23 mouse cellular contexts compared by ENCODE assay signal in the genomic region with DNA sequence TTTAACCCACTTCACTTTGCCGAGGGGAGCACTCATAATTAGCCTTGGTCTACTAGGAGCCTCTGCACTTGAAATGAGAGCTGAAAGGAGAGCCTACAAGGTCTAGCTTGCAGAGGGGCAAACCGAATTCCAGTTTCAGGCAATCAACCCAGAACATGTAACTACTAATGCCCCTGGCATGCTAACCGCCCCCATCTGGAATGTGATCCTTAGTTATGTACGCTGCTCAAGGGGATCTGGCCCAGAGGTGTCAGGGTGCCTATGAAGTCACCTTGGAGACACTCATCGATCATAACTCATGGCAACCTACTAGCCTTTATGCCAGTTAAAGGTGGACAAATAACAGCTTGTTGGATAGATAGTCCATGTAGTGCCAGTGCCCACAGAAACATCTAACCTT.
"Had no signal": no experiment of that assay in that cellular context is flagged by ENCODE, and none has a peak within 500 bp of the region (broad histone marks: within the 10 kb centered on the region; RNA-seq: fewer than 3 reads in every experiment).

No protein-coding gene starts in this region.

- H3K4me3 ChIP-seq: gastrocnemius, adult 2 months; heart, embryonic 13.5 days; heart, embryonic 15.5 days; hindbrain, embryonic 13.5 days; hindbrain, embryonic 15.5 days; limb, embryonic 13.5 days; limb, embryonic 15.5 days; liver, embryonic 12.5 days had no signal

- DNase-seq: gastrocnemius, adult 2 months; gastrocnemius, postnatal 10 days; gastrocnemius, postnatal 25 days; heart, adult 18-20 months; heart, postnatal 14 days; heart, postnatal 36 days; kidney, adult 11 months; kidney, adult 8-10 months; kidney, postnatal 10 days; kidney, postnatal 36 days; layer of hippocampus, adult 9-11 months; layer of hippocampus, postnatal 36 days; lung, adult 18-20 months had no signal

- H3K27ac ChIP-seq: gastrocnemius, adult 2 months; heart, embryonic 13.5 days; heart, embryonic 15.5 days; hindbrain, embryonic 13.5 days; hindbrain, embryonic 15.5 days; hindbrain, postnatal 0 days; limb, embryonic 13.5 days; limb, embryonic 15.5 days; liver, embryonic 12.5 days; liver, embryonic 14.5 days had no signal

- ATAC-seq: hindbrain, postnatal 0 days; intestine, embryonic 16.5 days; liver, embryonic 12.5 days had no signal

- H3K9ac ChIP-seq: heart, embryonic 13.5 days; heart, embryonic 15.5 days; hindbrain, embryonic 13.5 days; hindbrain, embryonic 15.5 days; limb, embryonic 13.5 days; limb, embryonic 15.5 days; liver, embryonic 12.5 days; liver, embryonic 14.5 days had no signal

- H3K36me3 ChIP-seq: heart, embryonic 13.5 days; heart, embryonic 15.5 days; hindbrain, embryonic 13.5 days; hindbrain, embryonic 15.5 days; limb, embryonic 13.5 days; limb, embryonic 15.5 days; liver, embryonic 12.5 days had no signal

- H3K27me3 ChIP-seq: heart, embryonic 13.5 days; heart, embryonic 15.5 days; hindbrain, embryonic 13.5 days; hindbrain, embryonic 15.5 days; limb, embryonic 13.5 days; limb, embryonic 15.5 days; liver, embryonic 12.5 days had no signal

- H3K4me1 ChIP-seq: heart, embryonic 13.5 days; heart, embryonic 15.5 days; limb, embryonic 15.5 days; liver, embryonic 12.5 days had no signal
